Mouse (Mus musculus) G1E (cell line): ENCODE results near the gene 1110002E22Rik. TPM values are rescaled to one million over a fixed set of nuclear protein-coding genes. Genes with fewer than 3 reads are reported as not detected.

Experiments
- ATAC-seq: 2 replicates; pipeline ENCODE4 v1.8.0; 2016; ENCODE audit warnings: mild to moderate bottlenecking; ENCODE audit not compliant: insufficient number of reproducible peaks, poor library complexity, low FRiP score, severe bottlenecking; ENCODE audit errors: extremely low read depth
- DNase-seq: peaks from one replicate; pipeline ENCODE4 v3.0.0; 2012; ENCODE audit warnings: low spot score
- H3K27me3 ChIP-seq: 2 replicates; pipeline ENCODE4 v1.6.1; 2012; ENCODE audit warnings: mild to moderate bottlenecking, low read length, inconsistent platforms; ENCODE audit not compliant: insufficient read depth
- H3K36me3 ChIP-seq: replicated peaks from 2 replicates; pipeline ENCODE3; 2012; ENCODE audit warnings: mild to moderate bottlenecking, inconsistent platforms
- H3K4me1 ChIP-seq: 2 replicates; pipeline ENCODE4 v1.6.1; 2012; ENCODE audit warnings: low read depth, low read length, inconsistent platforms, mixed read lengths; ENCODE audit not compliant: insufficient read depth
- H3K4me3 ChIP-seq: 2 replicates; pipeline ENCODE4 v1.5.1; 2012; ENCODE audit warnings: low read depth, mild to moderate bottlenecking, inconsistent platforms, low read length, moderate library complexity, mixed read lengths
- H3K9me3 ChIP-seq: replicated peaks from 2 replicates; pipeline ENCODE4 v1.6.1; 2012; ENCODE audit warnings: inconsistent platforms
- CTCF ChIP-seq: IDR thresholded peaks from 2 replicates; pipeline ENCODE4 v1.5.1; 2012; ENCODE audit warnings: low read depth, low read length, inconsistent platforms, mixed read lengths
- GATA1 ChIP-seq: IDR thresholded peaks from 2 replicates; pipeline ENCODE4 v1.6.1; 2012; ENCODE audit warnings: borderline replicate concordance, low read length, inconsistent platforms, mixed read lengths
- GATA2 ChIP-seq: IDR thresholded peaks from 2 replicates; pipeline ENCODE4 v1.6.1; 2012; ENCODE audit warnings: low read depth, low read length, inconsistent platforms, borderline replicate concordance
- POLR2AphosphoS5 ChIP-seq: IDR thresholded peaks from 2 replicates; pipeline ENCODE4 v1.6.1; 2012; ENCODE audit warnings: low read depth, low read length, inconsistent platforms; ENCODE audit not compliant: insufficient replicate concordance
- TAL1 ChIP-seq: conservative IDR thresholded peaks from 2 replicates; pipeline ENCODE4 v1.6.1; 2012; ENCODE audit warnings: low read depth, low read length, inconsistent platforms, mixed read lengths
- polyA plus RNA-seq: library from polyadenylated mRNA; stranded (reverse); fragments of >175 nt; gene quantifications from 2 replicates; pipeline ENCODE4 v1.2.3, GENCODE M21; 2012
- total RNA-seq, 2 experiments: library from RNA; stranded (forward) in 1 of 2; stranded (reverse) in 1 of 2; fragments of 200-1000 nt in 1 of 2; fragments of >200 nt in 1 of 2; fragmentation: Nextera tagmentation in 1 of 2; gene quantifications; 2 replicates each; pipeline ENCODE4 v1.2.3; 2014 to 2017

1110002E22Rik gene
- total and polyA plus RNA-seq, 3 experiments = under 0.01 to 0.02 TPM; not detected in 1

- Histone ChIP-seq H3K27me3 (peaks cover 7% of the 10 kb centered on the region), H3K4me1 (peaks cover 13% of the 10 kb centered on the region), H3K9me3 (no peaks in the 10 kb centered on the region), H3K4me3 (no peak overlapping the region), H3K36me3 (no peaks in the 10 kb centered on the region)
- ATAC-seq (peak; percentile 63; the same call in 1 of the 2 replicates), DNase-seq (peak; percentile 8)
- no peak for TF ChIP-seq POLR2AphosphoS5
- no peak for TF ChIP-seq CTCF
- TF ChIP-seq GATA2 = no peak
- TF ChIP-seq GATA1 = no peak
- no peak for TF ChIP-seq TAL1
These were observed 35.5 kb upstream of the 1110002E22Rik start for GRCm38 (mm10) chr3:138029351-138029750.

DNA sequence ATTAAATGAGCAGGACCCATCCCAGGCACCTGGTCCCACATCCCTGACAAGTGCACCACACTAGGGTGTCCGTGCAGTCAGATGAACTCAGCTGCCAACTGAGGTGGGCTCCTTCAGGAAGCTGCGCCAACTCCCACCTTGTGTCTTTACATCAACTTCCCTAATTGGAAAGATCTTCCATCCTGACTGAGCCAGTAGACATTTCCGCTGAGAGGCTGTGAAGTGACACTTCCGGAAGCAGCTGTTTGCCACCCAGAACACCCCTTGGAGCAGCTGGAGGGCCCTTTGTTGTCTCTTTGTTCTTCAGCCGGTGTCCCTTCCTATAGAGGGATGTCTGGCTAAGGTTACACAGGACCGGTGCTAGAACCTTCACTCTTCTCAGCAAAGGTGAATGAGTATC lies 34.3 kb upstream of the 1110002E22Rik start:
- Histone ChIP-seq H3K36me3 (no peaks in the 10 kb centered on the region), H3K4me3 (no peak overlapping the region), H3K4me1 (peaks cover 13% of the 10 kb centered on the region), H3K9me3 (no peaks in the 10 kb centered on the region), H3K27me3 (peaks cover 7% of the 10 kb centered on the region)
- TF ChIP-seq GATA2 (no peak), POLR2AphosphoS5 (no peak), CTCF (no peak), GATA1 (no peak), TAL1 (no peak)
- ATAC-seq (no peak), DNase-seq (no peak)

- ATAC-seq (no peak), DNase-seq (no peak)
These were observed 30.9 kb upstream of the 1110002E22Rik start for GRCm38 (mm10) chr3:138033986-138034385.

DNA sequence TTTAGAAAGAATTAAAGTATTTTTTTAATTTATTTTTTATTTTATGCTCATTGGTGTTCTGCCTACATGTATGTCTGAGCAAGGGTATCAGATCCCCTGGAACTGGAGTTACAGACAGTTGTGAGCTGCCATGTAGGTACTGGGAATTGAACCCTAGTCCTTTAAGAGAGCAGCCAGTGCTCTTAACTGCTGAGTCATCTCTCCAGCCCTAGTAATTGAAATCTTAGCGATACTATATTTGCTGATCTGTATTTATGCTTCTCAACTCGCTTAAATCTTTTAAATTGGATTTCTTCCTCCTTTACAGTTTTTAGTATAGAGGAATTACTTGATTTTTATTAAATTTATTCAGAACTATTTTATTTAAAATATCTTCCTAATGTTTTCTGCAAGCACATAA lies 23.9 kb upstream of the 1110002E22Rik start:
- no peak for TF ChIP-seq GATA2
- TF ChIP-seq POLR2AphosphoS5 = no peak
- no peak for TF ChIP-seq GATA1
- TF ChIP-seq CTCF = no peak
- TF ChIP-seq TAL1 = no peak
- no peaks in the 10 kb centered on the region for H3K9me3 ChIP-seq
- H3K4me3 ChIP-seq = no peak overlapping the region
- no peak for DNase-seq
- H3K36me3 ChIP-seq = no peaks in the 10 kb centered on the region
- no peak for ATAC-seq
- H3K4me1 ChIP-seq = no peaks in the 10 kb centered on the region
- peaks cover 2% of the 10 kb centered on the region; the same call in 1 of the 2 replicates for H3K27me3 ChIP-seq

More at GRCm38 (mm10) chr3:138033986-138034385, 30.9 kb upstream of the 1110002E22Rik start:
- TF ChIP-seq GATA1 (no peak), TAL1 (no peak), GATA2 (no peak), CTCF (no peak), POLR2AphosphoS5 (no peak)
- H3K4me3 ChIP-seq = no peak overlapping the region
- H3K9me3 ChIP-seq = no peaks in the 10 kb centered on the region
- H3K36me3 ChIP-seq = no peaks in the 10 kb centered on the region
- peaks cover 9% of the 10 kb centered on the region for H3K4me1 ChIP-seq
- H3K27me3 ChIP-seq = peaks cover 7% of the 10 kb centered on the region

DNA sequence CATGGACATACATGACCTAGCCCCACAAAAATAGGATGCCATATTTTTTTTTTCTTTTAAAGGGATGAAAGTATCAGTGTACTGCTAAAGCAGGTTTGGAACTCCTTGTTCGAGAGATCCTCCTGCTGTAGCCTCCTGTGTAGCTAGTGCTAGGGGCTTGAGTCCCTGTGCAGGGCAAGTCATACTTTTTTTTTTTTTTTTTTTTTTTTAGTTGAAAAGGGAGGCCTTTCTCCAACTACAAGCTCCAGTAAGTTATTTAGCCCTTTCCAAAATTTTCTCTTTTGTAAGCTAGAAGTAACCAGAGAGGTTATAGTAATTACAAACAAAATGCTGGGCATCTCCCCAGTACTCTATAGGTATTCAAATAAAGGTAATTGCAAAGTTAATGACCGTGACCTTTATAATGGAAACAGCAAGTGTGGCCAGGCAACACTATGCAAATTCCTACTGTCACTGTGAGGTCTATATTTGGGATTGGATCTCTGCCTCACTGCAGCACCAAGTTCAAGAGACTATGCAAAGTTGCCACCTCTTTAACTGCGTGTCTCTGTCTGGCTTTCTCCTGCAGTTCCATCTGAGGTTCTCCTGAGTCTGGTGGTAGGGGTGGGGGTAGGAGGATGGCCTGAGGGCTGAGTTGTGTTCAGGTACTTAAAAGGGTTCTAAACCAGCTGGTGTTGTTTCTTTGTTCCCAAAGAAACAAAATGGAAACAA lies 23.1 kb upstream of the 1110002E22Rik start:
- H3K9me3 ChIP-seq = no peaks in the 10 kb centered on the region
- H3K36me3 ChIP-seq = no peaks in the 10 kb centered on the region
- DNase-seq (no peak), ATAC-seq (no peak)
- no peaks in the 10 kb centered on the region for H3K4me1 ChIP-seq
- TF ChIP-seq GATA1 = no peak
- TF ChIP-seq TAL1 = no peak
- TF ChIP-seq CTCF = no peak
- TF ChIP-seq POLR2AphosphoS5 = no peak
- no peak for TF ChIP-seq GATA2
- no peak overlapping the region for H3K4me3 ChIP-seq
- peaks cover 2% of the 10 kb centered on the region; the same call in 1 of the 2 replicates for H3K27me3 ChIP-seq

DNA sequence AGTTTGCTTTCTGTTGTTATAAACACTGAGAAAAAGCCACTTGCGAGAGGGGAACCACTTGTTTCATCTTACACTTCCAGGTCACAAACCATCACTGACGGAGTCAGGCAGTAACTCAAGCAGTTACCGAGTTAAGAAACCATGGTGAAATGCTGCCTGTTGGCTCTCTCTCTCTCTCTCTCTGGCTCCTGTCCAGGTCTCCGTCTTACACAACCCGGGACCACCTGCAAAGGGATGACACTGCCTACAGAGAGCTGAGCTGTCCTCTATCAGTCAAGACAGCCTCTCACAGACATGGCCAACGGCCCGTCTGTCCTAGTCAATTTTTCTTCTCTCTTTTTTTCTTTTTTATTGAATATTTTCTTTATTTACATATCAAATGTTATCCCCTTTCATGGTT lies 21.5 kb upstream of the 1110002E22Rik start:
- H3K36me3 ChIP-seq = no peaks in the 10 kb centered on the region
- DNase-seq (no peak), ATAC-seq (no peak)
- no peaks in the 10 kb centered on the region for H3K4me1 ChIP-seq
- peaks cover 2% of the 10 kb centered on the region; the same call in 1 of the 2 replicates for H3K27me3 ChIP-seq
- no peak overlapping the region for H3K4me3 ChIP-seq
- no peak for TF ChIP-seq TAL1
- TF ChIP-seq POLR2AphosphoS5 = no peak
- no peak for TF ChIP-seq GATA2
- TF ChIP-seq CTCF = no peak
- TF ChIP-seq GATA1 = no peak
- H3K9me3 ChIP-seq = no peaks in the 10 kb centered on the region
